9 mouse cellular contexts compared by ENCODE assay signal in genomic region chr4:137765554-137765971, GRCm38 (mm10). TPM values are rescaled to one million over a fixed set of nuclear protein-coding genes. Genes with fewer than 3 reads are reported as not detected.
DNase-seq lines count a peak whose midpoint lies in the region; ATAC-seq lines count a peak whose summit lies in the region.
"Had no signal": no experiment of that assay in that cellular context is flagged by ENCODE, and none has a peak within 500 bp of the region (broad histone marks: within the 10 kb centered on the region; RNA-seq: fewer than 3 reads in every experiment).

No protein-coding gene starts in this region.

- H3K4me2 ChIP-seq in heart, embryonic 11.5 days: no peak overlapping the region

- peaks cover 16% of the 10 kb centered on the region for H3K4me1 ChIP-seq in heart, embryonic 11.5 days (ENCODE audit: control insufficient read depth, insufficient read depth, low read length)

- 39% methylated on average over 7 of the region's 7 CpGs for WGBS in heart, embryonic 11.5 days (ENCODE audit: insufficient replicate concordance)

- intact Hi-C loops in left cerebral cortex, postnatal 14 days (cut with DNase I): no loop called here

- no peak overlapping the region for H3K27ac ChIP-seq in heart, embryonic 11.5 days (ENCODE audit: low read depth, low read length)

- H3K4me3 ChIP-seq in heart, embryonic 11.5 days (ENCODE audit: low read depth, low read length): no peak overlapping the region

- no peak for ATAC-seq in heart, embryonic 11.5 days (replicated peaks; ENCODE audit: insufficient number of reproducible peaks, low FRiP score, low TSS enrichment)

- H3K9ac ChIP-seq in heart, embryonic 11.5 days (ENCODE audit: low read depth, low read length): peak overlapping the region; percentile 22; the same call in 1 of the 2 replicates

- DNase-seq in heart, adult 9 months (ENCODE audit: low spot score in 2 of 2): no peak
- DNase-seq in adrenal gland, postnatal 25 days: peak; percentile 71
- peak; percentile 33 to 56 for DNase-seq in frontal cortex, postnatal 36 days (ENCODE audit: low spot score in 2 of 2)
- peak; percentile 43 to 70 for DNase-seq in left cerebral cortex, postnatal 14 days (ENCODE audit: low spot score in 2 of 2)
- DNase-seq in retina, embryonic 14.5 days (ENCODE audit: low spot score): peak; percentile 69
- no peak for DNase-seq in T-cell, adult 2 months (ENCODE audit: low spot score)
- DNase-seq in c-Kit-positive CD71-positive TER-119-positive erythroid progenitor cells, embryonic 14.5 days (ENCODE audit: low spot score): no peak

- peaks cover 4% of the 10 kb centered on the region; the same call in 1 of the 2 replicates for H3K27me3 ChIP-seq in heart, embryonic 11.5 days (ENCODE audit: control insufficient read depth, insufficient read depth, low read length)
- H3K27me3 ChIP-seq: CH12.LX had no signal

- H3K9me3 ChIP-seq in heart, embryonic 11.5 days (replicated peaks; ENCODE audit: control insufficient read depth, low read length): no peaks in the 10 kb centered on the region

- no peaks in the 10 kb centered on the region for H3K36me3 ChIP-seq in heart, embryonic 11.5 days (ENCODE audit: control insufficient read depth, insufficient read depth, low read length)

RNA-seq across cellular contexts. Expression of gene Alpl, which starts 30.6 kb away (rescaled TPM):
- polyA plus RNA-seq in heart, embryonic 11.5 days (2014; fragmentation: Nextera tagmentation; extraction: Ambion mirVana): 0.86 and 1.2 TPM in 2 replicates
- total RNA-seq in adrenal gland, postnatal 25 days (2021): 4.6 and 6.1 TPM in 2 replicates
- total RNA-seq in left cerebral cortex, postnatal 14 days (2021): 1 to 10 TPM; 8.0 to 8.8 TPM

Comparison
In these comparisons a context has a peak if more than half of its experiments do, and no peak if none do; other contexts are left out.
1. DNase-seq: peak in adrenal gland, postnatal 25 days (single experiment), frontal cortex, postnatal 36 days (2 of 2), left cerebral cortex, postnatal 14 days (2 of 2) and retina, embryonic 14.5 days (single experiment); none in heart, adult 9 months (0 of 2), T-cell, adult 2 months (single experiment) and c-Kit-positive CD71-positive TER-119-positive erythroid progenitor cells, embryonic 14.5 days (single experiment).